Mouse (Mus musculus): Measurements from ENCODE around the gene Poc1a.

Poc1a gene

GRCm38 (mm10) chr9:106265358-106266075 is 15.3 kb upstream of the Poc1a start:
- peak; percentile 61 for DNase-seq (ENCODE audit: low spot score)

DNA sequence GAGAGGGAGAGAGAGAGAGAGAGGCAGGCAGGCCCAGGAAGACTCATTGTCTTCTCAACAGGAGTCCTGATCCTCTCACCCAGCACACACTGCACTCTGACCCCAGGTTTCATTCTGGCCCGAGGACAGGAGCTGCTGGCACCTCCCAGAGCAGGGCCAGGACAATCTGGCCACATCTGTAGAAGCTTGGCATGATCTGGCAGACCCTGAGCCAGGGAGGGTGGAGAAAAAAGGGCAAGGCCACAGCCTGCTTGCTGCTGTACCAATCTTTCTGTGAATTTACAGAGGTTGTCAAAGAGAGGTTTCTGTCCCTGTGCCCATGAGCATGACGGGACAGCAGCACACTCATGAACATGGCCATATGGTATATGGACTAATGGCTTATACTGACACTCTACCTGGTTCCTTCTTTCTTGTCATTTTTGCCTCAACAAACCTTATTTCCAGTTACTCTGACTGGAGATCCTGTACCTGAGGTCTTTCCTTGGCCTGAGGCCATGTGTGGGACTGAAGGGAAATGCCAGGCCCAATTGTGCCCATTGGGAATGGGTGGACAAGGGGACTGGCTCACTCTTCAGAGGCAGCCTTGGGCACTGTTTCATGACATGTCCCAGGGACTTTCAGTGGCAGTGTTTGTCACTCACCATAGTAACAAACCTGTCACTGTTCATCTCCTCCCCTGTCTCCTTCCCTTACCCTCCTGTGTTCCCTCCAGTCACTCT is 13.8 kb upstream of the Poc1a start:
- no peak for DNase-seq (ENCODE audit: low spot score)

- no peak for DNase-seq (ENCODE audit: low spot score)
Observed at GRCm38 (mm10) chr9:106268421-106268820, 12.4 kb upstream of the Poc1a start.

- DNase-seq (ENCODE audit: low spot score) = no peak
Observed at GRCm38 (mm10) chr9:106269076-106269788, 11.6 kb upstream of the Poc1a start.

GRCm38 (mm10) chr9:106269879-106270278 is 11.0 kb upstream of the Poc1a start:
- DNase-seq (ENCODE audit: low spot score) = no peak

- no peak for DNase-seq (ENCODE audit: low spot score)
Observed at GRCm38 (mm10) chr9:106270656-106271055, 10.2 kb upstream of the Poc1a start.

DNA sequence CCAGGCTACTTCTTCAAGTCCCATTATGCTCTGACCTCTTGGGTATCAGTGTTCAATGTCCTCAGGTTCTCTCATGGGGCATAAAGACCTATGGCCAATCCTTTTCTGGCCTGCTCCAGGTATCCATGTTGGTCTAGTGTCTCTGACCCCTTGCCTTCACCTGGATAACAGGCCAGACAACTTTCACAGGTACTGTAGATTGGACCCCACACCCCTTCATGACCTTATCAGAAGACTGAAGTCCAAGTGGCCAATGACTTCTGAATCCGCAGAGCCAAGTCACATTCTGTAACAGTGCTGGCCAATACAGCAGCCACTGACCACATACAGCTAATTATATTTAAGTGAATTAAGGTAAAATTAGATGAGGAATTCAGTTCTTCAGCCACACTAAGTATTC is 8.6 kb upstream of the Poc1a start:
- DNase-seq (ENCODE audit: low spot score) = no peak

DNA sequence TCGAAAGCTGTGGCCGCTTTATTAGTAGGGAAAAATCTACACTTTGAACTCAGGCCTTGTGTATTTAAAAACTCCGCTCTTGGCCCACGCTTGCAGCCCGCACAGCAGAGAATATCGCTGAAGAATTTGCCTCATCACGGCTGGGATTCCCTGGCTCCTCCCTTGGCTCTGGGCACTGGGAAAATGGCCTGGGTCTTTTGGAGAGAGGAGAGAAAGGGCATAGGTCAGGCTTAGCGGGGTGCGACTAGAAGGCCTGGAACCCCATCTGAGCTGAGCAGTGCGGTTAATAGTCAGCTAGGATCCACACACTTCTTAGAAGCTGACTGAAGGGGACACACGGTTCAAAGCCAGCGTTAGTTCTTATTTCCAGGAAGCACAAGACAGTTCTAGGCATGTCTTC is 7.6 kb upstream of the Poc1a start:
- DNase-seq (ENCODE audit: low spot score) = no peak

GRCm38 (mm10) chr9:106273791-106274190 is 7.1 kb upstream of the Poc1a start:
- no peak for DNase-seq (ENCODE audit: low spot score)

GRCm38 (mm10) chr9:106274652-106275180 is 6.1 kb upstream of the Poc1a start:
- DNase-seq (ENCODE audit: low spot score) = no peak

GRCm38 (mm10) chr9:106275806-106276205 is 5.1 kb upstream of the Poc1a start:
- DNase-seq (ENCODE audit: low spot score) = no peak

GRCm38 (mm10) chr9:106280386-106280785 is 475 bp upstream of the Poc1a start:
- DNase-seq (ENCODE audit: low spot score) = peak; percentile 78

GRCm38 (mm10) chr9:106282024-106282423 is 1.2 kb downstream of the Poc1a start:
- DNase-seq (ENCODE audit: low spot score) = no peak

DNA sequence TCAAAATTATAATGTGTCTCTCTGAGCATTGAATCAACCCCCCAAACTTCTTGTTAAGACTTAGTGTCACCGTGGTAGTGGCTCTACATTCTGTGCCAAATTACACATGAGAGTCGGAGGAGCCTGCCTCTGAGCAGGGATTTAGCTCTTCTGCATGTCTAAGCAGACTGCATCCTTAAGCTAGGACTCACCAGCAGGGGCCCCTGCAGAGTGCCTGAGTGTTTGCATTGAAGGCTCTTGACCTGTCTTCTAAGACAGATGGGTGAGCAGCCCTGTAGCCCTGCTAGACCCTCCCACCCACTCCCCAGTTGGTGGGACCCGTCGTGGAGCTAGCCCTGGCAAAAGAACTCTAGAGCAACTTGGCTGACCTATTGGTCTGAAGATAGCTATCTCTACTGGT is 6.3 kb downstream of the Poc1a start:
- no peak for DNase-seq (ENCODE audit: low spot score)

GRCm38 (mm10) chr9:106288864-106289263 is 8.0 kb downstream of the Poc1a start:
- peak; percentile 83 for DNase-seq (ENCODE audit: low spot score)

GRCm38 (mm10) chr9:106289841-106290240 is 9.0 kb downstream of the Poc1a start:
- no peak for DNase-seq (ENCODE audit: low spot score)

GRCm38 (mm10) chr9:106290636-106291122 is 9.8 kb downstream of the Poc1a start:
- peak; percentile 59 for DNase-seq (ENCODE audit: low spot score)

GRCm38 (mm10) chr9:106293569-106294156 is 12.8 kb downstream of the Poc1a start:
- DNase-seq (ENCODE audit: low spot score) = no peak

DNA sequence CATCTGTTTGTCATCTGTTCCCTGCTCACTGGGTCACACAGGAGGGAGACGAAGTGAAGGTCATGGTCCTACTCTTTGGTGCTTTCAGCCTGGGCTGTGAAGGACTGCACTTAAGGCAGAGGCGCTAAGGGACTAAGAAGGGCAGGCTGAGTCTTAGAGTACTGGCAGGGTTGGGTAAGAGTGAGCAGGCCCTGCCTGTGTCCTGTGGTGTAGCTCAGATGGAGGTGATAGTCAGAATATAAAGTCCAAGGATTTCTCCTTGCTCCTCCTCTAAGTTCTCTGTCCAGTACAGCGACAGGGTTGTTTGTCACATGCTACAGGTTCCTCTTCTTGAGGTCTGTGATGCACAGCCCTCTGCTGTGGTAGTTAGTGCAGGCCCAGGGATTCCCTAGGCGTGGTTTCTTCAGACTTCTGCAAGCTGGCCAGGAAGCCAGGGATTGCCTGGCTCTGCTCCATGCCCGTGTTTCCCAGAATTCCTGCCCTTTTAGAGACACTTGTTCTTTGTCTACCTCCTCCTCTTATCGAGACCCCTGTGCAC is 15.8 kb downstream of the Poc1a start:
- DNase-seq (ENCODE audit: low spot score) = no peak

DNA sequence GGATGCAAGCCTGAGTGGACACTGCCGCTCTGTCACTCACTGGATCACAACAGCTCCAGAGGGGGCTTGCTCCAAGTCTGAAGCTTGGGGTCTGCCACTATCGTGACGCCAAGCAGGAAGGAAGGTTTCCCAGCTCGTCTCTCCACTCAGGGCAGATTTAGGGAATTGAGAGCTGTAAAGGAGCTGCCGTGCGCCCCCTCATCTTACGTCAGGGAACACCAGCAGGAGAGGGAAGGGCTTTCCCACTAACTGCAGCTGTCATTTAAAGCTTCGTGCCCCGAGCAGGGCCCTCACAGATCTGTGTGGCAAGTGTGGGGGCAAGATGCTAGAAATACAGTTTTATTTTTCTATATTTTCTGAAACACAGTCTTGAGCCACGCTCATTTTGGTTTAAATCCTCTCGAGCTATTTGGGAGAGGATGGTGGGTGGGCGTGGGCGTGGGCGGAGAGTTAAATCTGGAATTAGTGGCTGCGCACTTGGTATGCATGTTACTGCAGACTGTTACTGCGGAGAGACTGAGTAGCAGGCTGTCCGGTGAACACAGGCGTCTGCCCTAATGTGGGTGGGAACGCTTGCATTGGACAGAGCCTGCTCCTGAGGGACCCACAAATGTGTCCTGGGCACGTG is 19.4 kb downstream of the Poc1a start:
- no peak for DNase-seq (ENCODE audit: low spot score)

DNA sequence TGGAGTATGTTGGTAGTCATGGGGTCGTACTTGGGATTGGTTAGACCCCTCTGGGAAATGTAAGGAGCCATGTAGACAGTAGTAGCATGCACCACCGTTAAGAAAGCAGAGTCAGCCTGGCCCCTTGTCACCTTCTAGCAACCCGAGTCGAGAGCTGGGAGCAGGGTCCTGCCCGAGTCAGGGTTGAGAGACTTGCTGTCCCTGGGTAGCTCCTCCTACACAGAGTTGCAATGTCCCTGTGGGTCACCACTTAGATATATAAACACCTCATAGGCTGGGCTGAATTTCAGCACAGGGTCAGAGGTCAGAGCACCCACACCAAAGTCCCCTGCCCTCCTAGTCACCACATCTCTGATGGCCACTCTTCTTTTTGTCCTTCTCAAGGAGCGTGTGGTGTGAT is 20.1 kb downstream of the Poc1a start:
- no peak for DNase-seq (ENCODE audit: low spot score)

All from lung, postnatal 25 days (tissue).